Mouse (Mus musculus): ENCODE measurements at regions not wholly inside any gene's neighbourhood (a gene's known extent, or its start where the extent isn't known, plus 50 kb on each side); places are given as distances from the start of the nearest gene placed in this dataset.

GRCm38 (mm10) chr16:5688322-5688721, 196.8 kb upstream of the Rbfox1 start:
- H3K36me3 ChIP-seq (ENCODE audit: control insufficient read depth, insufficient read depth, low read length): no peaks in the 10 kb centered on the region
- TF ChIP-seq CTCF (conservative IDR thresholded peaks at IDR 0.05; ENCODE audit: insufficient read depth, insufficient read length, low read depth, low read length) (no peak), POLR2A (IDR thresholded peaks at IDR 0.05; ENCODE audit: low read depth, low read length) (no peak)
- H3K27me3 ChIP-seq (replicated peaks; ENCODE audit: control insufficient read depth, insufficient read depth, low read length): no peaks in the 10 kb centered on the region
- no peaks in the 10 kb centered on the region for H3K4me1 ChIP-seq (ENCODE audit: control insufficient read depth, insufficient read depth, low read length)
- H3K4me3 ChIP-seq (ENCODE audit: insufficient read depth, low read depth, low read length): no peak overlapping the region
- H3K27ac ChIP-seq (ENCODE audit: insufficient read depth, low read depth, low read length): no peak overlapping the region
- WGBS: 84% methylated on average over 3 of the region's 3 CpGs
- no peak for DNase-seq

GRCm38 (mm10) chr16:5673372-5673960, 211.7 kb upstream of the Rbfox1 start:
- no peak for TF ChIP-seq CTCF (conservative IDR thresholded peaks at IDR 0.05; ENCODE audit: insufficient read depth, insufficient read length, low read depth, low read length)
- no peak for TF ChIP-seq POLR2A (IDR thresholded peaks at IDR 0.05; ENCODE audit: low read depth, low read length)
- Histone ChIP-seq H3K36me3 (ENCODE audit: control insufficient read depth, insufficient read depth, low read length) (no peaks in the 10 kb centered on the region), H3K4me3 (ENCODE audit: insufficient read depth, low read depth, low read length) (no peak overlapping the region), H3K27me3 (replicated peaks; ENCODE audit: control insufficient read depth, insufficient read depth, low read length) (no peaks in the 10 kb centered on the region), H3K27ac (ENCODE audit: insufficient read depth, low read depth, low read length) (no peak overlapping the region), H3K4me1 (ENCODE audit: control insufficient read depth, insufficient read depth, low read length) (no peaks in the 10 kb centered on the region)
- DNase-seq: peak; percentile 19
- 56% methylated on average over 6 of the region's 6 CpGs for WGBS

- Histone ChIP-seq H3K4me3 (ENCODE audit: insufficient read depth, low read depth, low read length) (no peak overlapping the region), H3K36me3 (ENCODE audit: control insufficient read depth, insufficient read depth, low read length) (no peaks in the 10 kb centered on the region), H3K27ac (ENCODE audit: insufficient read depth, low read depth, low read length) (no peak overlapping the region), H3K4me1 (ENCODE audit: control insufficient read depth, insufficient read depth, low read length) (no peaks in the 10 kb centered on the region), H3K27me3 (replicated peaks; ENCODE audit: control insufficient read depth, insufficient read depth, low read length) (no peaks in the 10 kb centered on the region)
- TF ChIP-seq POLR2A (IDR thresholded peaks at IDR 0.05; ENCODE audit: low read depth, low read length): no peak
- no peak for TF ChIP-seq CTCF (conservative IDR thresholded peaks at IDR 0.05; ENCODE audit: insufficient read depth, insufficient read length, low read depth, low read length)
- DNase-seq: peak; percentile 7
- 60% methylated on average over 4 of the region's 4 CpGs for WGBS
Measured at GRCm38 (mm10) chr16:5672871-5673270, 212.3 kb upstream of the Rbfox1 start.

GRCm38 (mm10) chr16:5668403-5668967, 216.7 kb upstream of the Rbfox1 start:
- WGBS: 79% methylated on average over 4 of the region's 4 CpGs
- H3K36me3 ChIP-seq (ENCODE audit: control insufficient read depth, insufficient read depth, low read length): no peaks in the 10 kb centered on the region
- no peak overlapping the region for H3K27ac ChIP-seq (ENCODE audit: insufficient read depth, low read depth, low read length)
- no peaks in the 10 kb centered on the region for H3K4me1 ChIP-seq (ENCODE audit: control insufficient read depth, insufficient read depth, low read length)
- no peak overlapping the region for H3K4me3 ChIP-seq (ENCODE audit: insufficient read depth, low read depth, low read length)
- H3K27me3 ChIP-seq (replicated peaks; ENCODE audit: control insufficient read depth, insufficient read depth, low read length): no peaks in the 10 kb centered on the region
- TF ChIP-seq CTCF (conservative IDR thresholded peaks at IDR 0.05; ENCODE audit: insufficient read depth, insufficient read length, low read depth, low read length): no peak
- TF ChIP-seq POLR2A (IDR thresholded peaks at IDR 0.05; ENCODE audit: low read depth, low read length): no peak
- no peak for DNase-seq

- peak; percentile 50 for DNase-seq
- Histone ChIP-seq H3K36me3 (ENCODE audit: control insufficient read depth, insufficient read depth, low read length) (no peaks in the 10 kb centered on the region), H3K27ac (ENCODE audit: insufficient read depth, low read depth, low read length) (no peak overlapping the region), H3K4me3 (ENCODE audit: insufficient read depth, low read depth, low read length) (no peak overlapping the region), H3K4me1 (ENCODE audit: control insufficient read depth, insufficient read depth, low read length) (no peaks in the 10 kb centered on the region), H3K27me3 (replicated peaks; ENCODE audit: control insufficient read depth, insufficient read depth, low read length) (no peaks in the 10 kb centered on the region)
- TF ChIP-seq CTCF (conservative IDR thresholded peaks at IDR 0.05; ENCODE audit: insufficient read depth, insufficient read length, low read depth, low read length): no peak
- no peak for TF ChIP-seq POLR2A (IDR thresholded peaks at IDR 0.05; ENCODE audit: low read depth, low read length)
- WGBS: 59% methylated on average over 5 of the region's 5 CpGs
Measured at GRCm38 (mm10) chr16:5661918-5662317, 223.2 kb upstream of the Rbfox1 start.

- Histone ChIP-seq H3K4me3 (ENCODE audit: insufficient read depth, low read depth, low read length) (no peak overlapping the region), H3K36me3 (ENCODE audit: control insufficient read depth, insufficient read depth, low read length) (no peaks in the 10 kb centered on the region), H3K4me1 (ENCODE audit: control insufficient read depth, insufficient read depth, low read length) (no peaks in the 10 kb centered on the region), H3K27me3 (replicated peaks; ENCODE audit: control insufficient read depth, insufficient read depth, low read length) (no peaks in the 10 kb centered on the region), H3K27ac (ENCODE audit: insufficient read depth, low read depth, low read length) (no peak overlapping the region)
- 97% methylated on average over 1 of the region's 1 CpGs for WGBS
- no peak for DNase-seq
- no peak for TF ChIP-seq CTCF (conservative IDR thresholded peaks at IDR 0.05; ENCODE audit: insufficient read depth, insufficient read length, low read depth, low read length)
- no peak for TF ChIP-seq POLR2A (IDR thresholded peaks at IDR 0.05; ENCODE audit: low read depth, low read length)
Measured at GRCm38 (mm10) chr16:5651551-5651950, 233.6 kb upstream of the Rbfox1 start.

- TF ChIP-seq POLR2A (IDR thresholded peaks at IDR 0.05; ENCODE audit: low read depth, low read length) (no peak), CTCF (conservative IDR thresholded peaks at IDR 0.05; ENCODE audit: insufficient read depth, insufficient read length, low read depth, low read length) (no peak)
- Histone ChIP-seq H3K36me3 (ENCODE audit: control insufficient read depth, insufficient read depth, low read length) (no peaks in the 10 kb centered on the region), H3K4me3 (ENCODE audit: insufficient read depth, low read depth, low read length) (no peak overlapping the region), H3K4me1 (ENCODE audit: control insufficient read depth, insufficient read depth, low read length) (no peaks in the 10 kb centered on the region), H3K27ac (ENCODE audit: insufficient read depth, low read depth, low read length) (no peak overlapping the region), H3K27me3 (replicated peaks; ENCODE audit: control insufficient read depth, insufficient read depth, low read length) (no peaks in the 10 kb centered on the region)
- WGBS: 55% methylated on average over 4 of the region's 4 CpGs
- DNase-seq: no peak
Measured at GRCm38 (mm10) chr16:5651002-5651401, 234.2 kb upstream of the Rbfox1 start.
